8 mouse cellular contexts compared by ENCODE assay signal in the genomic region with DNA sequence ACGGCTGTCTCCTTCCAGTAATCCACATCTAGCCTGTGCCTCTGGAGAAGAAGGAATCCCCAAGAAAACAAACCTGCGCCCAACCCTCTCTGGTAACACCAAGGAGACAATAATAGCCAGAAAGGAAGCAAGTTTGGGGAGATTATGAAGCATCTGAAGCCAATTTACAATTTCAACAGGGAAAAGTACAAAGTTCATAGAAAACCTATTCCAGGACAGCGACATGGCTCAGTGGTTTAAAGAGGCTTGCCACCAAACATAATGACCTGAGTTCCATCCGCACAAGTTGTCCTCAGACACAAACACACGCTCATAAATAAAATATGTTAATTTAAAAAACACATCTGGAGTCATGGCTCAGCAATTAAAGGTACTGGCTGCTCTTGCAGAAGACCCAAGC. TPM values are rescaled to one million over a fixed set of nuclear protein-coding genes. Genes with fewer than 3 reads are reported as not detected.
DNase-seq lines count a peak whose midpoint lies in the region; ATAC-seq and TF ChIP-seq lines count a peak whose summit lies in the region.

No protein-coding gene starts in this region.

- H3K9ac ChIP-seq in embryonic facial prominence, embryonic 12.5 days = peak overlapping the region; percentile 94; the same call in 1 of the 2 replicates
- H3K9ac ChIP-seq in intestine, embryonic 15.5 days = peak overlapping the region; percentile 97
- peak overlapping the region; percentile 51 for H3K9ac ChIP-seq in midbrain, postnatal 0 days (replicated peaks; ENCODE audit: low read length, poor library complexity, severe bottlenecking)

- peak overlapping the region; percentile 70 for H3K27ac ChIP-seq in layer of hippocampus, adult 2 months
- H3K27ac ChIP-seq in embryonic facial prominence, embryonic 12.5 days = peak overlapping the region; percentile 85; the same call in 1 of the 2 replicates
- H3K27ac ChIP-seq in intestine, embryonic 15.5 days = peak overlapping the region; percentile 78
- peak overlapping the region; percentile 26; the same call in 1 of the 2 replicates for H3K27ac ChIP-seq in midbrain, postnatal 0 days (ENCODE audit: low read depth, low read length)

- no peaks in the 10 kb centered on the region for H3K36me3 ChIP-seq in embryonic facial prominence, embryonic 12.5 days
- no peaks in the 10 kb centered on the region for H3K36me3 ChIP-seq in intestine, embryonic 15.5 days
- no peaks in the 10 kb centered on the region for H3K36me3 ChIP-seq in midbrain, postnatal 0 days (ENCODE audit: insufficient read depth, low read length)

- no peak for ATAC-seq in embryonic facial prominence, embryonic 12.5 days (ENCODE audit: insufficient number of reproducible peaks, insufficient read depth, low FRiP score, low TSS enrichment)
- no peak for ATAC-seq in intestine, embryonic 15.5 days
- ATAC-seq in midbrain, postnatal 0 days (ENCODE audit: low FRiP score) = no peak

- DNase-seq in layer of hippocampus, adult 2 months (ENCODE audit: low spot score in 2 of 2) = no peak
- DNase-seq in layer of hippocampus, adult 9-11 months = no peak
- DNase-seq in midbrain, postnatal 0 days (ENCODE audit: low spot score) = no peak
- no peak for DNase-seq in embryo, embryonic 10 days (ENCODE audit: low spot score)
- DNase-seq in thymus, adult 18-20 months = no peak
- DNase-seq in layer of hippocampus, postnatal 36 days = no peak

- no peak for TF ChIP-seq CTCF in layer of hippocampus, adult 2 months (conservative IDR thresholded peaks at IDR 0.05)
- TF ChIP-seq CTCF in midbrain, postnatal 0 days (IDR thresholded peaks at IDR 0.05) = no peak

- H3K4me2 ChIP-seq in embryonic facial prominence, embryonic 12.5 days (replicated peaks) = peak overlapping the region; percentile 81
- H3K4me2 ChIP-seq in intestine, embryonic 15.5 days (replicated peaks) = peak overlapping the region; percentile 90
- H3K4me2 ChIP-seq in midbrain, postnatal 0 days (ENCODE audit: low read depth, low read length, poor library complexity, severe bottlenecking) = peak overlapping the region; percentile 89

- WGBS in embryonic facial prominence, embryonic 12.5 days = 25% methylated on average over 5 of the region's 5 CpGs
- 36% methylated on average over 5 of the region's 5 CpGs for WGBS in intestine, embryonic 15.5 days
- WGBS in midbrain, postnatal 0 days = 38% methylated on average over 5 of the region's 5 CpGs

- H3K4me1 ChIP-seq in embryonic facial prominence, embryonic 12.5 days = peaks cover 32% of the 10 kb centered on the region
- H3K4me1 ChIP-seq in intestine, embryonic 15.5 days (replicated peaks) = peaks cover 32% of the 10 kb centered on the region
- H3K4me1 ChIP-seq in midbrain, postnatal 0 days (ENCODE audit: insufficient read depth, low read length) = peaks cover 4% of the 10 kb centered on the region; the same call in 1 of the 2 replicates

- H3K9me3 ChIP-seq in embryonic facial prominence, embryonic 12.5 days = no peaks in the 10 kb centered on the region
- no peaks in the 10 kb centered on the region for H3K9me3 ChIP-seq in intestine, embryonic 15.5 days
- no peaks in the 10 kb centered on the region for H3K9me3 ChIP-seq in midbrain, postnatal 0 days (ENCODE audit: low read length)

- H3K4me3 ChIP-seq in layer of hippocampus, adult 2 months = peak overlapping the region; percentile 90
- H3K4me3 ChIP-seq in embryonic facial prominence, embryonic 12.5 days = peak overlapping the region; percentile 97
- H3K4me3 ChIP-seq in intestine, embryonic 15.5 days (replicated peaks) = peak overlapping the region; percentile 97
- H3K4me3 ChIP-seq in midbrain, postnatal 0 days (ENCODE audit: low read depth, low read length) = peak overlapping the region; percentile 92

- no peaks in the 10 kb centered on the region for H3K27me3 ChIP-seq in embryonic facial prominence, embryonic 12.5 days
- H3K27me3 ChIP-seq in intestine, embryonic 15.5 days (replicated peaks) = no peaks in the 10 kb centered on the region
- H3K27me3 ChIP-seq in midbrain, postnatal 0 days (ENCODE audit: insufficient read depth, low read length) = no peaks in the 10 kb centered on the region

RNA-seq across cellular contexts. Expression of gene Gatad2a, which starts 21.4 kb away (rescaled TPM):
- total RNA-seq in layer of hippocampus, adult 2 months (2021) = 10 to 100 TPM; 29.7 to 32.4 TPM
- 49.8 and 63.0 TPM in 2 replicates for polyA plus RNA-seq in embryonic facial prominence, embryonic 12.5 days (2016; fragmentation: Nextera tagmentation; extraction: Ambion mirVana)
- polyA plus RNA-seq in intestine, embryonic 15.5 days (2015; fragmentation: Nextera tagmentation; extraction: Ambion mirVana) = 51.2 and 54.7 TPM in 2 replicates
- total RNA-seq in midbrain, postnatal 0 days (2014; rRNA removed) = 24.4 and 30.1 TPM in 2 replicates
- 17.2 and 19.3 TPM in 2 replicates for polyA plus RNA-seq in midbrain, postnatal 0 days (2015; fragmentation: Nextera tagmentation; extraction: Ambion mirVana)
- total RNA-seq in layer of hippocampus, postnatal 36 days (2021) = 10 to 100 TPM; 31.4 to 33.4 TPM

Comparison
In these comparisons a context has a peak if more than half of its experiments do, and no peak if none do; other contexts are left out.
1. H3K27ac ChIP-seq: peak in every context shown above with its lines; median percentile 85 in embryonic facial prominence, embryonic 12.5 days; 78 in intestine, embryonic 15.5 days; 70 in layer of hippocampus, adult 2 months; 26 in midbrain, postnatal 0 days.